Mouse (Mus musculus) liver (tissue): Measurements from ENCODE around the gene Agpat3.

ENCODE experiments used
- DNase-seq: peaks from one replicate; pipeline ENCODE4 v3.0.0-alpha.2; 2020; ENCODE audit warnings: mixed read lengths

Gene Agpat3

GRCm38 (mm10) chr10:78244438-78245224, 107.7 kb downstream of the Agpat3 start, which contains the start of gene Trappc10:
Gene Trappc10, minus strand, starts transcription at chr10:78244641.
- DNase-seq, result peak; percentile 94

GRCm38 (mm10) chr10:78244058-78244437, 108.2 kb downstream of the Agpat3 start:
- DNase-seq, result peak; percentile 53

GRCm38 (mm10) chr10:78238926-78239325, 113.4 kb downstream of the Agpat3 start:
- DNase-seq, result no peak

- DNase-seq, result no peak
These were observed 114.0 kb downstream of the Agpat3 start for GRCm38 (mm10) chr10:78238297-78238696.

GRCm38 (mm10) chr10:78237809-78238208, 114.5 kb downstream of the Agpat3 start:
- peak; percentile 26 for DNase-seq

- no peak for DNase-seq
These were observed 115.2 kb downstream of the Agpat3 start for GRCm38 (mm10) chr10:78236885-78237629.

- no peak for DNase-seq
These were observed 118.5 kb downstream of the Agpat3 start for GRCm38 (mm10) chr10:78233756-78234155.

- no peak for DNase-seq
These were observed 119.1 kb downstream of the Agpat3 start for GRCm38 (mm10) chr10:78233161-78233560.

GRCm38 (mm10) chr10:78232301-78232980, 119.8 kb downstream of the Agpat3 start:
- DNase-seq, result no peak

GRCm38 (mm10) chr10:78228560-78228928, 123.7 kb downstream of the Agpat3 start:
- no peak for DNase-seq

GRCm38 (mm10) chr10:78227875-78228559, 124.3 kb downstream of the Agpat3 start:
- DNase-seq, result no peak

- no peak for DNase-seq
These were observed 128.2 kb downstream of the Agpat3 start for GRCm38 (mm10) chr10:78224136-78224535.

GRCm38 (mm10) chr10:78222908-78223307, 129.4 kb downstream of the Agpat3 start:
- DNase-seq, result no peak

GRCm38 (mm10) chr10:78221315-78221714, 131.0 kb downstream of the Agpat3 start:
- no peak for DNase-seq

- no peak for DNase-seq
These were observed 132.8 kb downstream of the Agpat3 start for GRCm38 (mm10) chr10:78219528-78219927.
